Mouse (Mus musculus) thymus, postnatal 36 days (tissue): Measurements from ENCODE around the gene Cfb.
"Not testable (repeated sequence)": the region's sequence is repeated elsewhere in the genome, so short reads cannot be mapped to it uniquely, and the experiment has no call there.

Experiments used
- DNase-seq, 2 experiments: peaks; one replicate each; pipeline ENCODE4 v3.0.0; 2022; ENCODE audit warnings: mixed read lengths in 2 of 2

Cfb gene

DNA sequence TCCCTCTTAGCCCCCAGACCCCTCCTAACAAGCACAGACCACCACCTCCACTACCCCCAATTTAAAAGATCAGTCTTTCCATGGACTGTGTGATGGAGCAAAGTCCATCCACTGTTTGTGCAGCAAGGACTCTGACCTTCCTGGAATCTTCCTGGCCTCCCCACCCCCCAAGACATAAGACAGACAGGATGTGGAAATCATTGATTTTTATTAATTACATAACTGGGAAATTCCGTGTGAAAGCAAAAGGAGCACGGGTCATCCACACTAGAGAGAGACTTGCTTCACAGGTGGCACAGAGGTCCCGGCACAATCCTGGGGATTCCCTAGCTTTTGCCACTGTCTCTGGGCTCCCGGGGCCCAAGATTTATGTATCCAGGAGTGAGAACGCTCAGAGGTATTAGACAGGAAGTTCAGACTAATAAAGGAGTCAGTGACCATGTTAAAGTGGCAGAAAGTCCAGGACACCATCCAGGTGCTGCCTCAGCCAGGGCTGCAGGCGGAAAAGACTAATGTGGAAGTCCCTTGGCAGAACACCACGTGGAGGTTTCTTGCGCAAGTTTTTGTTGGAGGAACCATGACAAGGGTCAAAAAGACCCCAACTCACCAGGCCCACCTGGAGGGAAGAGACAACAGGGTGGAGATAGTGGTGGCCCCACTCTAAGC is at the start of gene Cfb:
TSS of gene Cfb (minus strand) at position 103 of the 666 bp plus-strand sequence.
- DNase-seq: no peak

DNA sequence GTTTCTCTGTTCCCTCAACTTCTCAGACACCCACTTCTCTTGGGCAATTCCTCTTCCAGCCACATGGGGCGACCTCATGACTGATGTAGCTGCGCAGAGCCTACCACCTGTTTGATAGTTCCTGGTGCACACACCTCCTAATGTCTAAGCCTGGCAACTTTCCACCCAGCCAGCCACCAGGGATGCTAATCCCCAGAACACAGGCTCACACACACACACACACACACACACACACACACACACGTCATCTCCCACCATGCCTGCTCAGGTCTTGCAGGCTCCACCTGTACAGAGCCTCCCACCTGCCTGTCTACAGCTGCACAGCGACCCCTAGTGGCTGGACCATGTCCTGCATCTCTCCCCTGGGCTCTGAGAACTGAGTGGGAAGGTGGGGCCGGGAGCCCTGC is 49.6 kb upstream of the Cfb start:
- DNase-seq: peak; percentile 84 to 90

DNA sequence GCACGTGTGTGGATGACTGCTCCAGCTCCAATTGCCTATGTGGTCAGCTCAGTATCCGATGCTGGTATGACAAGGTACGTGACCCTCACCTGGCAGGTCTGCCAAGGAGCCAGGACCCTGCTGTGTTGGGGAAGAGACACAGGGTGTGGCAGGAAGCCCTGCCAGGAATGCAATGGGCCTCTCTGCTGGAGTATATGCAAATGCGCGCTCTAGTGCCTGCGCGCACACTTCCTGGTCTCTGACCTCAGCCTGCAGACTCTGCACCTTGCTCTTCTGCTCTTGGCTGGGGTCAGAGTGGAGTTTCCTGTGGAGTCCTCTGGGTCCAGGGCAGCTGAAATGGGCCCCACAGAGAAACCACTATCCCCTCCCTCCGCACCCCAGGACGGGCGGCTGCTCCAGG is 48.7 kb upstream of the Cfb start:
- no peak for DNase-seq

DNA sequence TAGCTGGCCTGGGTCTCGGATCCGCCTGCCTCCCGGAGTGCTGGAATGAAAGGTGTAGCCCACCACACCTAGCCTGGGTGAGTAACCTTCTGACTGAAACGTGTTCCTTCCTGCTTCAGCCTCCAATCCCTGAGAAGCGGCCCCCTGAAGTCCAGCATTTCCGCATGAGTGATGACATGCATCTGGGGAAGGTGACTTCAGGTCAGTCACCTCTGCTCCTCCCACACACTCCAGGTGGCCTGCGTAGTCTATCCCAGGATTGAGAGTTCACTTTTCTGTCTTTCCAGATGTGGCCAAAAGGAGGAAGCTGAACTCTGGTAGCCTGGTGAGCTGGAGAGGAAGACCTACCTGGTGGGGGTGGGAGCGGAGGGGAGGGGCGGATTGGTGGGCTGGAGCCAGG is 40.6 kb upstream of the Cfb start:
- no peak for DNase-seq

DNA sequence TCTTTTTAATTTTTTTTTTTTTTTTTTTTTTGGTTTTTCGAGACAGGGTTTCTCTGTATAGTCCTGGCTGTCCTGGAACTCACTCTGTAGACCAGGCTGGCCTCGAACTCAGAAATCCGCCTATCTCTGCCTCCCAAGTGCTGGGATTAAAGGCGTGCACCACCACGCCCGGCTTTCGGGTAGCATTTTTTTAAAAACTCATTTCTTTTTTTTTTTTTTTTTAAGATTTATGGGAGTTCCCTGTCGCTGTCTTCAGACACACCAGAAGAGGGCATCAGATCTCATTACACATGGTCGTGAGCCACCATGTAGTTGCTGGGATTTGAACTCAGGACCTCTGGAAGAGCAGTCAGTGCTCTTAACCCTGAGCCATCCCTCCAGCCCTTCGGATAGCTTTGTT is 39.6 kb upstream of the Cfb start:
- not testable (repeated sequence) for DNase-seq

DNA sequence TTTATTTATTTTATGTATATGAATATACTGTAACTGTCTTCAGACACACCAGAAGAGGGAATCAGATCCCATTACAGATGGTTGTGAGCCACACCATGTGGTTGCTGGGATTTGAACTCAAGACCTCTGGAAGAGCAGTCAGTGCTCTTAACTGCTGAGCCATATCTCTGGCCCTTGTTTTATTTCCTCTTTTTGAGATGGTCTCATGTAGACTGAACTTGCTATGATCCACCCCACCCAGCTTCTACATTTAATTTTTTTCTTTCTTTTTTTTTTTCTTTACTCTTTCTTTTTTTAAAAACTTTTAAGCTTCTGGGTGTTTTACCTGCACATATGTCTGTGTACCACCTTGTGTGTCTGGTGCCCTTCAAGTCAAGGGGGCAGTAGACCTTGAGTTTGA is 38.5 kb upstream of the Cfb start:
- not testable (repeated sequence) for DNase-seq

DNA sequence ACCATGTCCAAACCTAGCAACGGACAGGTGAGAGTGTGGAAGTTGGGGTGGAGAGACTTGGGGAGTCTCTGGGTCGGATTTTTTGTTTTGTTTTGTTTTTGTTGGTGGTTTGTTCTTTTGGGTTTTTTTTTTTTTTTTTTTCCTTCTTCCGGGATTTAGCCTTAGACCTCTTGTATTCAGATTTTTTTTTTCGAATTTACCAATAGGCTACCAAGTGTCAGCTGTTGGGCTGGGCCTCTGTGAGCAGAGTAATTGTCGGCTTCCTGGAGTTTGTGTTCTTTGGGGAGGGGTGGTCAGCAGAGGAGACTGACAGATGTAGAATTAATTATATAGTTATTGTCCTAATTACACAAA is 37.5 kb upstream of the Cfb start:
- DNase-seq: no peak

DNA sequence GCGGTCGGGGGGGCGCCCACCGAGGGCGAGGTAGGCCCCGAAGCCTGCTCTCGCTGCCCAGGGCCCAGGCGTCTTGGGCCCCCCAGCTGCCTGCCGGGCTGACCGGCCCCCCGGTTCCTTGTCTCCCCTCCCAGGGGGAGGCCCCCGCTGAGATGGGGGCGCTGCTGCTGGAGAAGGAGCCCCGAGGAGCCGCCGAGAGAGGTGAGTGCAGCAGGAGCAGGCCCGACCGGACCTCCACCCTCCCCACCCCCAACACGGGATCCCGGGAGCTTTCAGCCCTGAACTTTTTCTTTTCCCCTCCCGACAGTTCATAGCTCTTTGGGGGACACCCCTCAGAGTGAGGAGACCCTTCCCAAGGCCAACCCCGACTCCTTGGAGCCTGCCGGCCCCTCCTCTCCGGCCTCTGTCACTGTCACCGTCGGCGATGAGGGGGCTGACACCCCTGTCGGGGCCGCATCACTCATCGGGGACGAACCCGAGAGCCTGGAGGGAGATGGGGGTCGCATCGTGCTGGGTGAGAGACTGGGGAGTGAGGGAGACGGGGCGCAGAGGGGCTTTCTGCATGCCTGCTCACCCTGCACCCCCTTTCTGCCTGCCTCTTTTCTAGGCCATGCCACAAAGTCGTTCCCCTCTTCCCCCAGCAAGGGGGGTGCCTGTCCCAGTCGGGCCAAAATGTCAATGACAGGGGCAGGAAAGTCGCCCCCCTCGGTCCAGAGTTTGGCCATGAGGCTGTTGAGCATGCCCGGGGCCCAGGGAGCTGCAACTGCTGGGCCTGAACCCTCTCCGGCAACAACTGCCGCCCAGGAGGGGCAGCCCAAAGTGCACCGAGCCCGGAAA is 37.0 kb upstream of the Cfb start:
- peak; percentile 60 to 72 for DNase-seq

DNA sequence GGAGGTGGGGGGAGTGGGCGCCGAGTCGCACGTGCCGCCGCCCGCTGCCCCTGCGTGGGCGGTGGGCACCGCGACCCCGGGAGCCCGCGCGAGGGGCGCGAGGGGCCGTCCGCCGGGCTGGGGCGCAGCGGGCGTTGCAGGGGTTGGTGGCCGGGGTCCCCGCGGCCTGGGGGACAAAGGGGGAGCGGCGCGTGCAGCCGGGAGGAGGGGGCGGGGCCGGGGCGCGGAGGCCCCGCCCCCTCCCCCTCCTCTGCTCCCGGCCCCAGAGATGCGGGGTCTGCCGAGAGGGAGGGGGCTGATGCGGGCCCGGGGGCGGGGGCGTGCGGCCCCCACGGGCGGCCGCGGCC is 36.4 kb upstream of the Cfb start:
- DNase-seq: no peak

DNA sequence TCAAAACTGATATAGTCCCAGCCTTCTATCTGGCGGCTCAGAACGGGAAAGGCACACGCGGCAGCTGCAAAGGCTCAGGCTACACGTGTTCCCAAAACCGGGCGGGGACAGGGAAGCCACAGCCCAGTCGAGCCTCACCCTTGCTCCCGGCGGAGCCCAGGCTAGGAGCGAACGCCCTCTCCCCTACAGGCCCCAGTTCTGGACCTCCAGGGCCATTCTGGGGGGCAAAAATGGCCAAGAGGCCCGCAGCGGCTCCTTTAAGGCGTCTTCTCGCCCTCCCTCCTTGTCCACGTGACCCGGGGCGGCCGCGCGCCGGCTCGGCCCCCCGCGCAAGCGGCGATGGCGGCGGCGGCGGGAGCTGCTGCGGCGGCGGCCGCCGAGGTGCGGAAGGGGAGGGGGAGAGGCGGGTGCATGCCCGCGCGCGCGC is 35.9 kb upstream of the Cfb start, which contains the start of the genes C2 and Ehmt2:
TSS of gene C2 (minus strand) at position 106 of the 427 bp plus-strand sequence.
TSS of gene Ehmt2 (plus strand) at position 310 of the 427 bp plus-strand sequence.
- peak; percentile 83 to 85 for DNase-seq

DNA sequence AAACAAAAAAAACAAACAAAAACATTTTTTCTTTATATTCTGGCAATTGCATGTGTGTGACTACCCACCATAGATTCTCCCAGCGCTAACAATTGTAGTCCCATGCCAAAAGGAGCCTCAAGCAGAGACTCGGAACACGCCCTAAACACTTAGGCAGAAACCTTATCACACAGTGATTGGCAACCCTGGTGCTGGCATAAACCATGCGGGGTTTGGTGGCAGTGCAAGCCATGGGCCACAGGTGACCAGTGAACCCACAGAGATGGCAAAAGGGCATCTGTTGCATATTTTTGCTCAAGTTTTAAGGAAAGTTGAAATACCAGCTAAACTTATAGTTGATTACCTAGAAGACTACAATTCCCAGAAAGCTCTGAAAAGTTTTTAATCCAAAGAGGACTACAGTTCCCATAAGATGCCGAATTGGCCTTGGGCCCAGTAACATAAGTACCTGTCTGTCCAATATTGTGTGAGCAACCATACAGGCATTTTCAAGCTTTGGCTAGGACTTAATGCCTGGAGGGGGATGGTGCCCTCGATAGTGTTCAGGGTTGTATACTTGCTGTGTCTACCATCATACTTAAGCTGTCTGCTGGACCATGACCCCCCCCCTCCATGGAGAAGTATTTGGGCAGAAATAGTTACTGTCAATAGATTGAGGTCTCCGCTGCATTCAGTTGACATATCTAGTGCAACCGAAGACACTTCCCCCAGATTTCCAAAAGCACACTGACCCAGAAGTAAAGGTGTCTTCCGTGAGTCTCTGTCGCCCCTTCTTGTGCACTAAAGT is 35.2 kb upstream of the Cfb start:
- no peak for DNase-seq

DNA sequence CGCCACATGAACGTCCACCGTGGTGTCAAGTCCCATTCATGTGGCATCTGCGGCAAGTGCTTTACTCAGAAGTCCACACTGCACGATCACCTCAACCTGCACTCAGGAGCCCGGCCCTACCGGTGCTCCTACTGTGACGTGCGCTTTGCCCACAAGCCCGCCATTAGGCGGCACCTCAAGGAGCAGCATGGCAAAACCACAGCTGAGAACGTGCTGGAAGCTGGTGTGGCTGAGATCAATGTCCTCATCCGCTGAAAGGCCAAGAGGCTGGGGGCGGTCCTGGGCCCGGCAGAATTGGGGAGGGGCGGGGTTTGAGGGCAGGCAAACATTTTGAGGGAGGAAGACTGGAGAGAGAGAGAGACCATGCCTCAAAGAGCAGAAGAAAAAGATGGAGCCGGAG is 34.0 kb upstream of the Cfb start:
- DNase-seq: peak; percentile 25 to 50

DNA sequence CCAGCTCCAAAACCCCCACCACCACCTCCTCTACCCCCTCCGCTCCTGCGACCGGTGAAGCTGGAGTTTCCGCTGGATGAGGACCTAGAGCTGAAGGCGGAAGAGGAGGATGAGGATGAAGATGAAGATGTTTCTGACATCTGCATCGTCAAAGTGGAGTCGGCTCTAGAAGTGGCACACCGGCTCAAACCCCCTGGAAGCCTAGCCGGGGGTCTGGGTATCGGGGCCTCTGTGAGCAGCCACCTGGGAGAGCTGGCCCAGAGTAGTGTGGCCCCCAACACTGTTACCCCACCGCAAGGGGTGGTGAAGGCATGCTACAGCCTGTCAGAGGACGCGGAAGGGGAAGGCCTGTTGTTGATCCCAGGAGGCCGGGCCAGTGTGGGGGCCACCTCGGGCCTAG is 33.4 kb upstream of the Cfb start:
- no peak for DNase-seq

DNA sequence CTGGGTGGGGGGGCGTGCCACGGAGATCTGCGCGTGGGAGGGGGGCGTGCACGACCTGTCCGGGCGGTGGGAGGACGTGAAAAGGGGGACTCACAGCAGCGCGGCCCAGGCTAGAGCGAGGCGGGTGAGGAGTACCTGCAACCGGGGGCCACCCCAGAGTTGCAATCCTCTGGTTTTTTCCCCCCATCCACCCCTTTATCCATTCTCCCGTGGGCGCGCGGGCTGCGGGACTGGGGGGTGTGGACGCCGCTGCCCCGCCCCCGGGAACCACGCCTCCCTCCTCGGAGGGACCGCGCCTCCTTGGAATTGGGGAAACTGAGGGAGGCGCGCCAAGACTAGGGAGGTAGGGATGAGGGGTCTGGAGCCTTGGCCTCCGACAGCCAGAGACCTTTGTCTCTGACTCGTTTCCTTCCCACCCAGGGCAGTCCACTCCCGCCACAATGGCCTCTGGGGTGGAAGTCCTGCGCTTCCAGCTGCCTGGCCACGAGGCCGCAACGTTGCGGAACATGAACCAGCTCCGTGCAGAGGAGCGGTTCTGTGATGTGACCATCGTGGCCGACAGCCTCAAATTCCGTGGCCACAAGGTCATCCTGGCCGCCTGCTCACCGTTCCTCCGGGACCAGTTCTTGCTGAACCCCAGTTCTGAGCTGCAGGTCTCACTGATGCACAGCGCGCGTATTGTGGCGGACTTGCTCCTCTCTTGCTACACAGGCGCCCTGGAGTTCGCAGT is 32.6 kb upstream of the Cfb start:
- peak in 1 of 2 experiments; percentile 42 for DNase-seq

DNA sequence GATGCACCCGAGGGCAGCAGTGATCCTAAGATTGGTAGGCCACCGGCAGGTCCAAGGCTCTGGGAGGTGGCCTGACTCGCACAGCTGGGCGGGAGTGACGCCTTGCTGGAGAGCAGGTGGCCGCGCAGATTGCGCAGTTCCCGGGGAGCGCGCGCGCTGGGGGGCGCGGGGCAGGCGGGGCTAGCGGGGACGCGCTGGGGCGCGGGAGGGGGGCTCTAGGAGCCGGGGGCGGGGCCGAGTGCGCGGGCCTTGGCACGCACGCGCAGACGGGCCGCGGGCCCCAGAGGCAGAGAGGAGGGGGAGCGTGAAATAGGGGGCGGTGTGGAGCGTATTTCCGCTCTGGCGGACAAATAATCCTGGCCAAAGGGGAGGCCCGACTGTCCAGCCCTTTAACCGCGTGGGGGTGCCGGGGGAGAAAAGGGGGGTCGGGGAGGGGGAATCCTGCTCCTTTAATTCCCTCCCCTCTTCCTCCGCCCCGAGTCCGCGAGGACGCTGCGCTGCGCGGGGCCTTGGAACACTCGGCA is 31.8 kb upstream of the Cfb start:
- DNase-seq: peak; percentile 92

DNA sequence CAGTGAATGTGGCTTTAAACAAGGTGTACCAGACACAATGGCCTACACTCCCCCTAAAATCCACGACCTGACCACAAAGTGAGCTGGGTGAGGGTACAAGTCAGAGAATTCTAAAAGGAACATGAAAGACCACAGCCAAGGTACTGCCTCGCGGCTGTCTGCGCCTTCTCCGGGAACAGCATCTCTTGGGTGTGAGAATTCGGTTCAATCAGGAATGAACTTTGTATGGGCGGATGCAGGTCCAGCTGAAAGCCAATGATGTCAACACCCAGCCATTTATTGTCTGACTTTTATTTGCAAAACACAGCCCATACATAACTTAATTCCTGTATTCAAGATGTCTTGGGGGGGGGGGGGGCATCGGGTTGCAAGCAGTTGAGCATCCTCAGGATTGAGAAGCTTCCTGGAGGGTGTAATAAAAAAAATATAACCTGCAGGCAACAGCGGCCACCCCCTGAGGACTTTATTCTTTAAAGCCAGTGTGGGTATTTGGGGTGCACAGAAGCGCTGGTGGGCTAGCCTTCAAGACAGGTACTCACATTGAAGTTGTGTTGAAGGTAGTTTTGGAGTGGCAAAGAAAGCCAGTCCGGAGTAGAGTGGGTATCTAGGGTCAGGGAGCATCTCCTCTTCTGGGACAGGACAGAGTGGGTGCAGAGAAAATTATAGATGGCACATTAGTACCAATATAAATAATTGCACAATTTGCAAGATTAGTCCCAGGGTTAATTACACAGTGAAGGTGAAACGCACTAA is 30.9 kb upstream of the Cfb start:
- DNase-seq: no peak

DNA sequence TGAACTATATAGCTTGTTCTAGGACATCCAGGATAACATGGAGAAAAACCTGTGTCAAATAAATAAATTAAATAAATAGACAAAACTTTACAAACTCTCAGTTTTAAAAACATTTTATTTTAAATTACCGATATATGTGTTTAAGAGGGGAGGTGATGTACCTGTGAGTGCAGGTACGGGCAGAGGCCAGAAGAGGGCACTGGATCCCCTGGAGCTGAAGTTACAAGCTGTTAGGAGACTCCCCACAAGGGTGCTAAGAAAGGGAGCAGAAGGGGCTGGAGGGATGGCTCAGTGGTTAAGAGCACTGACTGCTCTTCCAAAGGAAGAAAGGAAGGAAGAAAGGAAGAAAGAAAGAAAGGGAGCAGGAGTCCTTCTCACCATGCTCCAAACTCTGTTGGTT is 29.1 kb upstream of the Cfb start:
- DNase-seq: no peak

DNA sequence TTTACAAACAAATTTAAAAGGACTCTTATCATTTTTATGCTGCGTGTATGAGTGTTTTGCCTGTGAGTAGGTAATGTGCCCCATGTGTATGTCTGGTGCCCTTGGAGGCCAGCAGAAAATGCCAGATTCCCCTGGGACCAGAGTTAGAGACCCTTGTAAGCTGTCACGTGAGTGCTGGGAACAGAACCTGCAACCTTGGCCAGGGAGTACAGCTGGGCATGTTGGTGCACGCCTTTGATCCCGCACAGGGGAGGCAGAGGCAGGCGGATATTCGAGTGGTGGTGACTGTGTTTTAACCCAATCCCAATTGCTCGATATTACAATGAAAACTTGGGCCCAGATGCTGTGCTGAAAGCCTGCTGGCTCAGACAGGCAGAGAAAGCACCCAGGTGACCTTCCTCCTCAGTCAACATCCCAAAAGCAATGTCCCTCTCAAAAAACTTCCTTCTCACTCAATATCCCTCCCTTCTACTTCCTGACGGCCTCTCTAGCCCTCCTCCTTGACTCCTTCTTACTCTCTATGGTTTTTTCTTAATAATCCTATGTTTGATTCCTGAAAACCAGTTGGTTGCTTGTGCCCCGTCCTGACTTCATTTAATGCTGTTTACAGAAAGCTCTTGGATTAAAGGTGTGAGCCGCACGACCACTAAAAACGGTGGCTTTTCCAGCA is 27.9 kb upstream of the Cfb start:
- DNase-seq: no peak

DNA sequence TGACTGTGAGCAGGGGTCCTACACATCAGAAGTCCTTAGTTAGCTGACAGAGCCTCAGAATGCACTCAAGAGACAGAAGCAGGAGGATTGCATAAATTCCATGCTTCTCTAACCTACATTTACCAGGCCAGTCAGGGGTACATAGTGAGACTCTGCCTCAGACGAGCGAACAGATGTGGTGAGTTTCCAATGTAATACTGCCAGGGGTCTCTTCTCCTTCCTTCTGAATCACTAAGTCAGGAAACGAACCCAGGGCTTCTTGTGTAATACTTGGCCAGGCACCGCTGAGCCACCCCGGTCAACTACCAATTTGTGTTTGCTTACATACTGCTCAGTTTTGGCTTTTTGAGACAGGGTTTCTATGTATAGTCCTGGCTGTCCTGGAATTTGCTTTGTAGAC is 25.6 kb upstream of the Cfb start:
- DNase-seq: no peak

DNA sequence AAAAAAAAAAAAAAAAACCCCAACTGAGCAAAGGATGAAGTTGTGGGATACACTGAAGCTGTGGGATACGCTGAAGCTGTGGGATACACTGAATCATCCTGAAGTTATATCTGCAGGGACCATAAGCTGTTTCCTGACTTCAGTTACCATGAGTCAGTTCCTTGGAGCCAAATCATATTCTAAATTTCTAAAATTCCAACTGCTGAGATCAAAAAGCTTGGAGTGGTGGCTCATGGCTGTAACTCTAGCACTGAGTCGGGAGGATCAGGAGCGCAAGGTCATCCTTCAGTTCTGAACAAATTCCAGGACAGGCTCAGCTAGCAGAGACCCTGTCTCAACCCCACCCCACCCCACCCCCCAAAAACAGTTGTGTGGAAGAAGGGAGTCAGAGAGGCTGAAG is 23.3 kb upstream of the Cfb start:
- DNase-seq: no peak

DNA sequence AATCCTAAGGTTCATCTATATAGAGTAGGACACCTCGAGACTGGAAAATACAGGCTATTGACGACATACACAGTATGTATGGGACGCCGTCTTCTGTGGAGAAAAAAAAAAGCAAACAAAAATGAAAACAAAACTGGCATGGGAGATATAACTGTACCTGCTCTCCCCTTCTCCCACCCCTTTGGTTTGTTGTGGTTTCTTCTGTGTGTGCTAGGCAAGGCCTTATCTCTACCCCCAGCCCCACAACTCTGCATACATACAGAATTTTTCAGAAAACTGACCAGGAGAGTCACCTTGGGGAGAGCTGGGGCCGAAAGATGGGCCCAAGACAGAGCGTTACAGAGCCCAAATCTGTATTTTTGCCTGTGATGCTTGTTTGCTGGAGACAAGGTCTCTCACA is 22.4 kb upstream of the Cfb start:
- DNase-seq: no peak
